Mouse (Mus musculus) CH12.LX (cell line): ENCODE measurements around the gene 1700069L16Rik.

Source experiments
- MAX ChIP-seq: IDR thresholded peaks from 2 replicates; pipeline ENCODE4 v1.6.1; 2011; ENCODE audit warnings: low read length, improper control_type of control experiment
- ZC3H11A ChIP-seq: IDR thresholded peaks from 2 replicates; pipeline ENCODE4 v1.6.1; 2012; ENCODE audit warnings: low read depth, mild to moderate bottlenecking, inconsistent platforms, low read length, improper control_type of control experiment

GRCm38 (mm10) chr5:113728691-113729090, 4.1 kb upstream of the 1700069L16Rik start:
- TF ChIP-seq MAX (no peak), ZC3H11A (no peak)
